Mouse (Mus musculus) urinary bladder, postnatal 36 days (tissue): ENCODE results near the gene Hmgcl.

Experiments
- DNase-seq, 2 experiments: peaks; one replicate each; pipeline ENCODE4 v3.0.0; 2022; ENCODE audit warnings: low spot score in 2 of 2, mixed read lengths in 1 of 2

Gene Hmgcl

GRCm38 (mm10) chr4:135946278-135946658 is at the start of gene Hmgcl:
TSS of gene Hmgcl (plus strand) at chr4:135946448.
- DNase-seq, result peak; percentile 95 to 96

DNA sequence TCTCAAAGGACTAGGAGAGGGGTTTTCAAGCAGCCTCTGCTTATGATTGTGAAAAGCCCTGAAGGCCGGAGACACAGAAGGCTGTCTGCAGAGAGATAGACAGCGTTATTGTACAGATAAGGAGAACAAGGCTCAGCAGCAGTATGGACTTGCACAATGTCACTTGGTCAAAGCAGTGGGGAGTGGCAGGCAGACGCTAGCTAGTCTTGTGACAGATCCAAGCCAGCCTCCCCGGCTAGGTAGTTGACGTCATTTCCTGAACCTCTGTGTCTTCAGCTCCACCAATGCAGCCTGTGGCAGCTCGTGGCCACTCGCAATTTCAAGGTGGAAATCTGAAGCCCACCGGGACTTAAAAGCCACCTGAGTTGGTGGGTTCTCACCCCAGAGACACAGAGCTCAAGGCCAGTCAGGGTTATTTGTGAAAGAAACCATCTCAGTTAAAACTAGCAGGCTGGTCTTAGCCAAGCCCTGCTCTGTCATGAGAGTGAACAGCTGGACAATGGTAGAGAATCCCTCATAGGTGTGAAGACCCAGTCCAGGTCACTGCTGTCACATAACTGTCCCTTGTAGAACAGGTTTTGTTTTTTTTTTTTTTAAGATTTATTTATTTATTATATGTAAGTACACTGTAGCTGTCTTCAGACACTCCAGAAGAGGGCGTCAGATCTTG is 47.7 kb upstream of the Hmgcl start:
- DNase-seq, result peak in 1 of 2 experiments; percentile 39

GRCm38 (mm10) chr4:135899050-135899448 is 47.2 kb upstream of the Hmgcl start:
- DNase-seq, result no peak

DNA sequence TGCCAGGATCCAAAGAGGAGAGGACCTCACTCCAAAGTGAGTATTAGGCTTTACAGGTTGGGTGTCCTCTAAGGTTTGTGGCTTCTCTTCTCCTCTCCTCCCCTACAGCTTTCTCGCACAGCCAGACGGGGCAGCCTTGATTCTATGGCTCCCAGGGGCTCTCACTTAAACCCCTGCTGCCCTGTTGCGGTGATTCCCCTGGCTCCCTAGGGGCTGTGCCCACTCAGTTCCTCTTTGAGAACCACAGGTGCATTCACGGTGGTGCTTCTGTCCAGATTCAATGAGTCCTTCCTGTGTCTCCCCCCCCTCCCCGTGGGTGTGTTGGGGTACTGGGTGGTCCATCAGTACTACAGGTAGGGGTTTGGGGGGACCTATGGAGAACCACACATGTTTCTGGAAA is 46.2 kb upstream of the Hmgcl start:
- DNase-seq, result no peak

DNA sequence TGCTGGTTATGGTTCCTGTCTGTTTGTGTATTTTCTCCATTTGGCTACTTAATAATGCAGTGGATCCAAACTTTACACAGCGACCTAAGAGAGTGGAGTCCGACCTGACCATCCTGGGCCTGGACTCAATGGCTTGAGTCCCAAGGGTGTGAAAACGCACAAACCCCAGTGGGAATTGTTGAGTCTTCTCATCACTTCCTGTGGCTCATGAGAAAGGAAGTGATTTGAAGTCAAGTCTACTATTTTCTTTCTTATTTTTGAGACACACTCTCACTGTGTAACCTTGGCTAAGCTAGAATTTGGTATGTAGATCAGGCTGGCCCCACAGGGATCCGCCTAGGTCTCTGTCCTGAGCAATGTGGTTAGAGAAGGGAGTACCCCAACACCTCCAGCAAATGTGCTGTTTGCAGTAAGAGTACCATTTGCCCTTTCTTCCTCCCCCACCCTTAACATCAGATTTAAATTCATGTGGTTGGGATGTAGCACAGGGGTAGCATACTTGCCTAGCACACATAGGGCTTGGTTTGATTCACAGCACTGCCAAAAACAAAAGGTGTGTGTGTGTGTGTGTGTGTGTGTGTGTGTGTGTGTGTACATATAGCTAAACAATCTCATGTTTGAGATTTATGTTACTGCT is 43.5 kb upstream of the Hmgcl start:
- no peak for DNase-seq

DNA sequence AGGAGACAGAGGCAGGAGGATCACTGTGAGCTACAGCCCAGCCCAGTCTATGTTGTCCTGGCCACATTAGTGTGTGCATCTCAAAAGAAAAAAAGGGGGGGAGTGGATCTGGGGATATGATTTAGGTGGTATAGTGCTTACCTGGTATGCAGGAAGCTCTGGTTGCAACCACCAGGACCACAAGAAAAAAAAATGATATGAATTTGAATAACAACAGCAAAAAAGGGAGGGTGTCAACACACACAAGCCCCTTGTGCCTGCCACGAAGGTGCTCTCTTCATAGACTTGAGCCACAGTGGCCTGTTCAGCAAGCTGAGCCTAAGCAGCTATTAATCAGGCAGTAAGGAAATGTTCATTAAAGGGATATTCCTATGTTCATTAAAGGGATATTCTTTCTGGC is 41.4 kb upstream of the Hmgcl start:
- no peak for DNase-seq

GRCm38 (mm10) chr4:135906633-135907032 is 39.6 kb upstream of the Hmgcl start:
- DNase-seq, result no peak

DNA sequence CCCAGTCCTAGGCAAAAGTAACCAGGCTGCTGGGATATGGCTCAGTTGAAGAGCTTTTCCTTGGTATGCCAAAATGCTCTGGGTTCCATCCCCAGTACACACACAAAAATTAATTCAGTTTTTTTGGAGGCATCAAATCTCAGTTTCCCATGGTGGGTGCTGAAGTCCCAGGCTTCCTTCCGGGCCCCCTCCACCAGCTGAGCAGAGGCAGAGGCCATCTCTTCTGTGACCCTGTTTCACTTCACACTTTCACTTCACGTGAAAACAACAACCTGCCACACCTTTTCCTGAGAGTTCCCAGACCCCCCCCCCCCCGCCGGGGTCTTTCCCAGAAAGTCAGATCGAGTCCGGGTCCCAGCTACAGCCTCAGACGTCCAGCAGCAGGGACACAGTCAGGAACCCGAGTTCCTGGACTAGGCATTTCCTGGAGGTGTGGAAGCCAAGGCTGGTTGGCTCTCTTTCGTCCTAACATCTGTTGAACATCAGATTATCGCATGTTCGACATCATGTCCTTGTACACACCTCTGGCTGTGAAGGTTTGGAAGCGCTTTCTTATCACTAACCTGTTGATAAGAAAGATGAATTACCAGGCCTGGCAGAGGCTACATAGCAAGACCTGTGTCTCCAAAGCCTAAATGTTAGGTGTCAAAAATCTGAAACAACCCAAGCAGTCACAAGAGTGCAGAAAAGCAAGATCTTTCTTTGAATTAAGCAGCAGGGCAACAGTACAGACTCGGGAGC is 36.8 kb upstream of the Hmgcl start:
- no peak for DNase-seq

DNA sequence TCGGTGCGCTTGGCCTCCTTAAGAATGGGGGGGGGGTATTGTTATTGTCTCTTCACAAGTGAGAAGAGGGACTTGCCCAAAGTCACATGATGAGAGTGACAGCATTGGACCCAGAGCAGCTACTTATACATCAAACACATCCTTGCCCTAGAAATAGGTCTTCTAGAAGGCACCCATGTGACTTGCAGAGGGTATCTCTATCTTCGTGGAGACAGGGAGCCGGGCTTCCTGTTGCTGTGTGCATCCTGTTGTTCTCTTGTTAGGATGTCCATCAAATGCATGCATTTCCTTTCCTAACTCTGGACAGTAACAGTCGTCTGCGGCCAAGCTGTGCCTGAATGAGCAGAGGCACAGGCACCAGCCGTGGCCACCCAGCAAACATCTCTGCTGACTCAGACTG is 34.7 kb upstream of the Hmgcl start:
- DNase-seq, result no peak

- no peak for DNase-seq
These were observed 34.1 kb upstream of the Hmgcl start for GRCm38 (mm10) chr4:135912164-135912563.

DNA sequence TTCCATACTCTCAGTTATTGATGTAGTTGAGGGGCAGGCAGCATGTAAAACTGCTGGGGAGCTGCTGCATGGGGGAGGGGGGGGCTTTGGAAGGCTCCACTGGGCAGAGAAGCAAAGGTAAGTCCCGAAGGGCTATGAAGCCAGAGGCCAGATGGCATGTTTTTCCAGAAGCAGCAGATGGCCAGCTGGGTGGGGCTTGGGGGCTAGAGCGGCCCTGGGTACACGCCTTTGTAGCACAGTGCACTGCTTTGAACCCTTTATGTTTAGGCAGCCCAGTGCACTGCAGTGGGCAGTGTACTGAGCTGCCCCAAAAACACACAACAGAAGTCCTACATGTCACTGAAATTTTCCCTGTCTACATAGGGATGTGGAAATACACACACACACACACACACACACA is 33.4 kb upstream of the Hmgcl start:
- DNase-seq, result no peak

DNA sequence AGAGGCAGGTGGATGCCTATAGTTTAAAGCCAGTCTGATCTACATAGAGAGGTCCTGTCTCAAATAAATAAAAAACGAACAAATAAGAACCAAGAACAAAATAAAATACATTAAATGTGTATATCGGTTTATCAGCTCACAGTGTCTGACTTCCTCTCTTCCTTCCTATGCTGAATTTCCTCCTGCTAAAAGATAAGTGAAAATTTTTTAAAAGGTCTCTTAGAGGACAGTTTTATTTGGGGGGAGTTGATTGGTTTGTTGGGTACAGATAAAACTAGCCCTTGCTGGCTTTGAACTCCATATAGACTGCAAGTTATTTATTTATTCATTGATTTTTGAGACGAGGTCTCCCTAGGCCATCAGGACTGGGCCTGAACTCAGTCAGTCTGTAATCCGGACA is 32.8 kb upstream of the Hmgcl start:
- DNase-seq, result no peak

GRCm38 (mm10) chr4:135918635-135919279 is 27.5 kb upstream of the Hmgcl start:
- no peak for DNase-seq

DNA sequence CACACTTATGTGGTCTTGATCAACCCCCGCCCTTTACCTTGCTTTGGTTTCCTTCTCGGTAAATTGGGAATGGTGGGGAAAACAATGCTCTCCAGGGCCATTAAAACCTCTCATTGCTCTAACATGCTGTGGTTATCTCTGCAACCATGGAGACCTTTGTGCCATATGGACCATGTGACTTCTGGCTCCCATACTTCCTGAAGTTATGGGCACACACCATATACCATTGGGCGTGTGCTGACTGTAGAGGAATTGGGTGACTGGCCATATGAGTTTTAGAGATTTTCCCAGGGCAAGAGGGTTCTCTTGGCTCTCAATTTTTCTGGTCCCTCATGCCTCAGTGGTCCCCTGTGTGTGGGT is 27.0 kb upstream of the Hmgcl start:
- DNase-seq, result no peak

DNA sequence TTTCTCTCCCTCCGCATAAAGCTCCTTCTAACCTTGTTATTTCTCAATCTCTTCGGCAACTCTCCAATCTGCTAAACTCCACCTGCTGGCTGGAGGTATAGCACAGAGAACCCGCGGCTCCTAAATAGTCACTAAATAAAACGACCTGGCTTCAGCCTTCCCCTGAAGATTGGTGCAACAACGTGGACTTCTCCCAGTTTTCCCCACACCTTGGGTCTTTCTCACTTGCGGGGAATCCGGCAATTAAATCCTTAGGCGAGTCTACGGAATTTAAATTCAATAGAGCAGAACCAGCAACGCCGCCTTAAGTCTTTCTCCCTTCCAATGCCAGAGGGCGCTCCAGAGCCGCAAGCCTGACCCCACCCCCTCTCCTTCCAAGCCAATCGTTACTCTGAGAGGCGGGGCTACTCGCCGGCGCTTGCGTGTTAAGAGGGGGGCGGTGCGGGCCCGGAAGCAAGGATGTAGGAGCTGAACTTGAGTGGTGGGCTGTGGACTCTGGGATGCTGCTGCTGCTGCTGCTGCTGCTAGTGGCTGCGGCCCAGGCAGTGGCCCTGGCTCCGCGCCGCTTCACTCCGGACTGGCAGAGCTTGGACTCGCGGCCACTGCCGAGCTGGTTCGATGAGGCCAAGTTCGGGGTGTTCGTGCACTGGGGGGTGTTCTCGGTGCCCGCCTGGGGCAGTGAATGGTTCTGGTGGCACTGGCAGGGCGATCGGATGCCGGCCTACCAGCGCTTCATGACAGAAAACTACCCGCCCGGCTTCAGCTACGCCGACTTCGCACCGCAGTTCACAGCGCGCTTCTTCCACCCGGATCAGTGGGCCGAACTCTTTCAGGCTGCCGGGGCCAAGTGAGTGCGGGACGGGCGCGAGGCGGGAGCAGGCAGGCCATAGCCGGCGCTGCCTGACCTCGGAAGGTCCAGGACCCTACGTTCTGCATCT is 25.7 kb upstream of the Hmgcl start, which contains the start of gene Fuca1:
TSS of gene Fuca1 (plus strand) at position 432 of the 938 bp plus-strand sequence.
- DNase-seq, result peak; percentile 95 to 96

- no peak for DNase-seq
These were observed 24.8 kb upstream of the Hmgcl start for GRCm38 (mm10) chr4:135921257-135922120.

DNA sequence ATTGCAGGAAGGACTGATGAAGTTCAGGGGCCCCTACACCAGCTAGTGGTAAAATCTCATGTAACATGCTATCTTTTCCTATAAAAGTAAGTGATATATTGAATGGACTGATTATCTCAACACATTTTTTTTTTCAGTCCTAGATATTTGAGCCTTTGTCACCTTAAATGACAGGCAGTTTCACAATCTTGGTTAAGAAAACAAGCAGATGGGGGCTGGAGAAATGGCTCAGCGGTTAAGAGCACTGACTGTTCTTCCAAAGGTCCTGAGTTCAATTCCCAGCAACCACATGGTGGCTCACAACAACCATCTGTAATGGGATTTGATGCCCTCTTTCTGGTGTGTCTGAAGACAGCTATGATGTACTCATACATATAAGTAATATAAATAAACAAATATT is 24.1 kb upstream of the Hmgcl start:
- no peak for DNase-seq

GRCm38 (mm10) chr4:135924418-135924817 is 21.8 kb upstream of the Hmgcl start:
- DNase-seq, result no peak

- DNase-seq, result no peak
These were observed 20.9 kb upstream of the Hmgcl start for GRCm38 (mm10) chr4:135925341-135925740.

DNA sequence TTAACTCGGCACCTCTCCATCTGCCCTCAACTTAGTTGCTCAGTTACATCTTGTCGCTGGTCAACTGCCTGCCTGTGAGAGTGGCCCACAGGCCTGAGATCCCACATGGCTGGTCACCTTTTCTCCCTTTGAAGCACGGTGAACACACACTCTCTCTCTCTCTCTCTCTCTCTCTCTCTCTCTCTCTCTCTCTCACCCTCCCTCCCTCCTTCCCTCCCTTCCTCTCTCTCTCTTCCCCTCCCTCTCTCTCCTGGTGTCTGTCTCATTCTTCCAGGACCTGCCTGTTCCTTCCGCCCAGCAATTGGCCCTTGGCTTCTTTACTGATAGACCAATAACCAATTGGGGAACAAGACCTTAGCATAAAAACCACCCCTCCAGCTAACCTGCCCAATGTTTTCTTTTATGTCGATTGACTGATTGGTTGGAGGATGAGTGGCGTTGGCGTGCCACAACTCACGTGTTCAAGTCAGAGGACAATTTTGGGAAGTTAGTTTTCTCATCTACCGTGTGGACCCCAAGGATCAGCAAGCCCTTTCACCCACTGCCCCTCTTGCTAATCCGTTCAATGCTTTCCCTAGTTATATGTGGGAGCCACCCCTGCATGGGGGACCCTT is 19.9 kb upstream of the Hmgcl start:
- DNase-seq, result no peak
